Mouse (Mus musculus): ENCODE data around the gene Grin2b. TPM values are rescaled to one million over a fixed set of nuclear protein-coding genes. Genes with fewer than 3 reads are reported as not detected.

Gene Grin2b
- polyA plus RNA-seq, 1 experiment from 2014 or later = 6.1 TPM

DNA sequence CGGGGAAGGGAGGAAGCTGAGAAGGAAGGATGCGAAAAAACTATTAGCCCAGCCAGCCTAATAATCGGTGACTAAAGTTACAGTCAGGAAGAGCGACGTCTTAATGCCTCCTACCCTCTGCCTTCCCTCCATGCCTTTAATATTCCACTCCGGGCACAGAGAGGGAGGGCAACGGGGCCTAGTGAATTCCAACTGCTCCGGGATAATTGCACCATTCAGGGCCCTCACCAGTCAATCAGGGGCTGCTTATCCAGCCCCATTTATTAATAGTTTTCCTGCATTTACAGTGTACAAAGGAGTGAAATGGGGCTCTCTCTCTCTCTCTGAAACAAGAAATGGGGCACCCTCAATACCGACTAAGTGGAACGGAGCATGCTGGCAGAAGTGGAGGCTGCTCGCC, 11.2 kb downstream of the Grin2b start:
- H3K4me1 ChIP-seq = no peaks in the 10 kb centered on the region
- WGBS = 70% methylated on average over 11 of the region's 11 CpGs
- H3K27me3 ChIP-seq = no peaks in the 10 kb centered on the region
- H3K4me3 ChIP-seq = no peak overlapping the region
- no peak overlapping the region for H3K4me2 ChIP-seq
- no peak overlapping the region for H3K27ac ChIP-seq
- no peaks in the 10 kb centered on the region for H3K9me3 ChIP-seq
- no peak overlapping the region for H3K9ac ChIP-seq
- ATAC-seq (ENCODE audit: insufficient number of reproducible peaks, insufficient read depth, low FRiP score, low TSS enrichment, low read depth) = no peak
- H3K36me3 ChIP-seq = no peaks in the 10 kb centered on the region

- no peak overlapping the region for H3K4me2 ChIP-seq
Measured at GRCm38 (mm10) chr6:136153444-136153843, 19.9 kb downstream of the Grin2b start.

DNA sequence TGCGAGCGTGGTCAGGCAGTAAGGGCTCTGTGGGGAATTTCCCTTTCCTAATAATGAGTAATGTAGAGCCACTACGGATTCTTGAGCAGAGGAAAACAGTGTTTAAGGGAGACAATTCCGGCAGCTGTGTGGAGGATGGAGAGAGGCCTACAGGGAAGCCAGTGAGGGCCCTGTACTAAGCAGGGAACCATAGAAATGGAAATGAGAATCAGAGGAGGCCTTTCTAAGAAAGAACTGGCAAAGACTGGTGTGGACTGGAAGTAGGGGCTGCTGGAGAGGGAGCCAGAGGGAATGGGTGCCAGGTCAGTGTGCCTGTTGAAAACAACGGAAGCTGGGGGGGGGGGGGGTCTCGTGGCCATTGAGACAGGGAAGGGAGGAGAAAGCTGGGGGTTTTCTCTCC, 23.2 kb downstream of the Grin2b start:
- no peak for ATAC-seq (ENCODE audit: insufficient number of reproducible peaks, insufficient read depth, low FRiP score, low TSS enrichment, low read depth)
- Histone ChIP-seq H3K4me2 (no peak overlapping the region), H3K4me1 (peaks cover 18% of the 10 kb centered on the region), H3K27me3 (no peaks in the 10 kb centered on the region; the same call in 1 of the 2 replicates), H3K9me3 (no peaks in the 10 kb centered on the region), H3K27ac (peak overlapping the region; percentile 78), H3K36me3 (no peaks in the 10 kb centered on the region), H3K4me3 (no peak overlapping the region), H3K9ac (no peak overlapping the region)
- 24% methylated on average over 6 of the region's 6 CpGs for WGBS

More at GRCm38 (mm10) chr6:136153444-136153843, 19.9 kb downstream of the Grin2b start:
- peaks cover 18% of the 10 kb centered on the region for H3K4me1 ChIP-seq
- no peak overlapping the region for H3K9ac ChIP-seq
- no peaks in the 10 kb centered on the region; the same call in 1 of the 2 replicates for H3K27me3 ChIP-seq
- H3K9me3 ChIP-seq = no peaks in the 10 kb centered on the region
- no peaks in the 10 kb centered on the region for H3K36me3 ChIP-seq
- ATAC-seq (ENCODE audit: insufficient number of reproducible peaks, insufficient read depth, low FRiP score, low TSS enrichment, low read depth) = no peak
- no peak overlapping the region for H3K27ac ChIP-seq
- no peak overlapping the region for H3K4me3 ChIP-seq
- WGBS = 72% methylated on average over 9 of the region's 9 CpGs

DNA sequence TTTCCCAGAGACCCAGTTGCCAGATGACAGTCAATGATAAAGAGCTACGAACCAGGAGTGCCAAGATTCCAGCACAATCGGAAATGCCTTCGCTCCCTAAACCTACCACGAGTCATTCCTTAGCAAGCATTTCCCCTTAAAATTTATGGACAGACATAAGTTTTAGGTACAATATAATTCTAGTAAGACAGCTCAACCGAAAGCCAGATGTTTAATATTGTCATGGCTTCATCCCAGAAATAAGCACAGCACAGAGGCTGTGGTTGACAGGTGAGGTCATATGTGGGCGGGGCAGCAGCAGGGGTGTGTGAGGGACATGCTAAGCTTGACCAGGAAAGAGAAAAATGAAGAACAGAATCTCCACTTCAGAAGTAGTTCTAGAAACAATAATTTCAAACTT, 33.3 kb downstream of the Grin2b start:
- Histone ChIP-seq H3K36me3 (no peaks in the 10 kb centered on the region), H3K27ac (no peak overlapping the region), H3K4me2 (no peak overlapping the region), H3K9me3 (no peaks in the 10 kb centered on the region), H3K4me1 (no peaks in the 10 kb centered on the region), H3K27me3 (no peaks in the 10 kb centered on the region), H3K9ac (no peak overlapping the region), H3K4me3 (no peak overlapping the region)
- WGBS = 83% methylated on average over 6 of the region's 6 CpGs
- no peak for ATAC-seq (ENCODE audit: insufficient number of reproducible peaks, insufficient read depth, low FRiP score, low TSS enrichment, low read depth)

DNA sequence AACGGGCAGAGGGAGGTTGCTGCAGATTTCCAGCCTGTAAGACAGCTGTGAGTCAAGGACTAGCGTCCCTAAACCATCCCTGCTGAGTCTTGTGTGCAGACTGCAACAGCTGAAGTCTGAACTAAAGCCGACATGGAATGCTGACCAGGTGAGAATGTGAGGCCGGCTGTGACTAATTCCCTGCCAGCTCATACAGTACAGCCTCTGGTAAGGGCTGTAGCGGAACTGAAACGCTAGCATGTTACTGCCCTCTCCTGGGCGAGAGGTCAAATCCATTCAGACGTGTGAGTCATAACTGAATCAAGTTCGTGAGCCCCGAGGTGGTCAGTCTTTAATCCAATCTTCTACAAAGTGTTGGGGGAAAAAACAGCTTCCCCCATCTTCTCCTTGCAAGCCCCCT, 42.9 kb downstream of the Grin2b start:
- Histone ChIP-seq H3K4me2 (no peak overlapping the region), H3K36me3 (no peaks in the 10 kb centered on the region), H3K27me3 (no peaks in the 10 kb centered on the region), H3K9ac (no peak overlapping the region), H3K9me3 (no peaks in the 10 kb centered on the region), H3K4me3 (no peak overlapping the region), H3K4me1 (no peaks in the 10 kb centered on the region), H3K27ac (no peak overlapping the region)
- ATAC-seq (ENCODE audit: insufficient number of reproducible peaks, insufficient read depth, low FRiP score, low TSS enrichment, low read depth) = 0 out of 2 replicates have a peak, but pooled peaks have one; percentile 20
- WGBS = 25% methylated on average over 10 of the region's 10 CpGs

GRCm38 (mm10) chr6:136122593-136122992, 50.7 kb downstream of the Grin2b start:
- WGBS = 86% methylated on average over 3 of the region's 3 CpGs
- H3K4me3 ChIP-seq = no peak overlapping the region
- no peak overlapping the region for H3K27ac ChIP-seq
- no peak for ATAC-seq (ENCODE audit: insufficient number of reproducible peaks, insufficient read depth, low FRiP score, low TSS enrichment, low read depth)
- no peak overlapping the region for H3K9ac ChIP-seq
- H3K4me1 ChIP-seq = no peaks in the 10 kb centered on the region
- H3K36me3 ChIP-seq = no peaks in the 10 kb centered on the region
- no peak overlapping the region for H3K4me2 ChIP-seq
- H3K27me3 ChIP-seq = no peaks in the 10 kb centered on the region
- H3K9me3 ChIP-seq = no peaks in the 10 kb centered on the region

DNA sequence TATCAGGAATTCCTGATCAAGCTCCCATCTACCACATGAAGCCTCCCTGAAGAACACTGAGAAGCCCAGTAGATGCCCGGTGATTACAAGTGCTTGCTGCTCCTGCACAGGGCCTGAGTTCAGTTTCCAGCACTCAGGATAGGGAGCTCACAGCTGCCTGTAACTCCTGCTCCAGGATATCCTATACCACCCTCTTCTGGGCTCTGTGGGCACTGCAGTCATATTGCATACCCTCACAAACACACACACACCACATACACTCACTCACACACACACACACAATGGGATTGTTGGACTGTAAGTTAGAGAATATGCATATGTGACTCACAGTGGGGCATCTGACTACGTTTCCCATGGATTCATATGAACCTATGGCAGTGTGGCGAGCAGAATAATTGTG, 55.9 kb downstream of the Grin2b start:
- 89% methylated on average over 3 of the region's 3 CpGs for WGBS
- no peaks in the 10 kb centered on the region for H3K36me3 ChIP-seq

DNA sequence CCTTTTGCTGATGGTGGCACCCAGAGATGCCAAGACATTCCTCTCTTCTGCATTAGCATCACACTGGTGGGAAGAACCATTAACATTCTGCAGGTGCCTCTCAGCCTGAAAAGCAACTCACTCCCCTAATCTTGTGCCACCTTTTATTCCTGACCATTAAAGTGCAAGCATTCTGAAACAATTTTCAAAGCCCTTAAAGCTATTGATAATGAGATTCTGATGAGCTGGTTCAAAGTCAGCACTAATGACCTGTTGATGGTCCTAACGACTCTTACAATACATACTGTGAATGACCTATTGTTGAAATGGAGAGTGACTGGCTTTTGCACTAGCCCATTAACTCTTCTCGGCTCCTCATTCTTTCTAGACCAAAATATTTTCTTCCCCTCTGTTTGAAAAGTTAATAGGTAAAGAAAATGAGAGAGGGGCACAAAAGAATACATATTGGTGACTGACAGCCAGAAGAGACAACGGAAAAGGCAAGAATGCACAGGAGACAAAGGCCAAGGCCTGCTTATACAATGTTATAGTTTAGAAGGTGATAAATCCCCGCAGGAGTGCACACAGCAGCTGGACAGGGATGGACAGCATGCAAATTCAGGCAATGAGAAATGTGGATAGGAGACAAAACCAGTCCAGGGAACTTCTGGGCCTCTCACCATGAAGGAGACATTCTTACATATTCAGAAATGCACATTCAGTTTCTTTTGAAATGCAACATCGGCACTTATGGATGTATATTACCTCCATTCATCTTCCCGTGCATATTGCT, 59.5 kb downstream of the Grin2b start:
- no peak overlapping the region for H3K9ac ChIP-seq
- no peak overlapping the region for H3K27ac ChIP-seq
- no peaks in the 10 kb centered on the region for H3K27me3 ChIP-seq
- H3K36me3 ChIP-seq = no peaks in the 10 kb centered on the region
- no peak overlapping the region for H3K4me2 ChIP-seq
- H3K4me1 ChIP-seq = peaks cover 3% of the 10 kb centered on the region; the same call in 1 of the 2 replicates
- 72% methylated on average over 6 of the region's 6 CpGs for WGBS
- no peaks in the 10 kb centered on the region for H3K9me3 ChIP-seq
- ATAC-seq (ENCODE audit: insufficient number of reproducible peaks, insufficient read depth, low FRiP score, low TSS enrichment, low read depth) = no peak
- no peak overlapping the region for H3K4me3 ChIP-seq

More for the DNA sequence above, 55.9 kb downstream of the Grin2b start:
- H3K9me3 ChIP-seq = no peaks in the 10 kb centered on the region
- no peak overlapping the region for H3K4me3 ChIP-seq
- no peak overlapping the region for H3K27ac ChIP-seq
- ATAC-seq (ENCODE audit: insufficient number of reproducible peaks, insufficient read depth, low FRiP score, low TSS enrichment, low read depth) = no peak
- no peak overlapping the region for H3K9ac ChIP-seq
- H3K4me1 ChIP-seq = no peaks in the 10 kb centered on the region
- no peaks in the 10 kb centered on the region for H3K27me3 ChIP-seq
- H3K4me2 ChIP-seq = no peak overlapping the region

DNA sequence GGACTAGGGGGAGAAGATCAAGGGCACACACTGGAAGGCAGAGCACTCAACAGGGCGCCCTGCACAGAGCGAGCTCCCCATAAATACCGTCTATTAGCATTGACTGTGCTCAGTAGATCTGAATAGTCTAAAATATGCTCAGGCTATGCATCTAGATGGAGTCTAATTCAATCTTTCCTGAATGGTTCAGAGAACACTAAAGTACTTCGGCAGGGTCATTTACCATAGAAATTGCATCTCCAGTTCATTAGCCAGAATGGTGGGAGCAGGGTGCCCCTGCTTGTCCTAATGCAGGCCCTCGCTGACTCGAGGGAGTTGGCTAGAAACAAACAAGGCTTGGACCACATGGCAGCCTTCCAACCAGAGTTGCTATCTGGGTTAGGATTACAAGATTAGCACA, 64.1 kb downstream of the Grin2b start:
- Histone ChIP-seq H3K9me3 (no peaks in the 10 kb centered on the region), H3K27me3 (no peaks in the 10 kb centered on the region), H3K4me1 (peaks cover 3% of the 10 kb centered on the region; the same call in 1 of the 2 replicates), H3K4me3 (no peak overlapping the region), H3K4me2 (no peak overlapping the region), H3K36me3 (no peaks in the 10 kb centered on the region), H3K9ac (no peak overlapping the region), H3K27ac (no peak overlapping the region)
- WGBS = 77% methylated on average over 6 of the region's 6 CpGs
- ATAC-seq (ENCODE audit: insufficient number of reproducible peaks, insufficient read depth, low FRiP score, low TSS enrichment, low read depth) = no peak

DNA sequence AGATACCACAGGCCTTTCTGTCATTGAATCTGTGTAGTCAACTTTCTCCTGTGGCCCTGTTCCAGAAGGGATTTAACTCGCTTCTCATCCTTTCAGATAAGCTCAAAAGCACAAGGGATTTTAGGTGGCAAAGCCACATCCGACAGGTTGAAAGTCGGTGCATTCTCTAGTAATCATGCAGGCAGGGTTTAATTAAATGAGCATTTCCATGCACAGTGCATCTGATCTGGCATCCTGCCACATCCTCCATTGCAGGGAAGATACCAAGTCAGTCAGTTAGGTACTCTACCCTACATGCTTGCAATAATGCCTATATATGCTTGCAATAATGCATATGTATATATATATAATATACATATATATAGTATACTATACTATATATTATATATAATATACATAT, 64.8 kb downstream of the Grin2b start:
- Histone ChIP-seq H3K4me3 (no peak overlapping the region), H3K4me2 (no peak overlapping the region), H3K36me3 (no peaks in the 10 kb centered on the region), H3K4me1 (peaks cover 3% of the 10 kb centered on the region; the same call in 1 of the 2 replicates), H3K9me3 (no peaks in the 10 kb centered on the region), H3K9ac (no peak overlapping the region), H3K27ac (no peak overlapping the region), H3K27me3 (no peaks in the 10 kb centered on the region)
- WGBS = 81% methylated on average over 3 of the region's 3 CpGs
- ATAC-seq (ENCODE audit: insufficient number of reproducible peaks, insufficient read depth, low FRiP score, low TSS enrichment, low read depth) = no peak

- no peak overlapping the region for H3K9ac ChIP-seq
- no peak overlapping the region for H3K27ac ChIP-seq
- H3K36me3 ChIP-seq = no peaks in the 10 kb centered on the region
- WGBS = 60% methylated on average over 2 of the region's 2 CpGs
- H3K27me3 ChIP-seq = no peaks in the 10 kb centered on the region
- H3K9me3 ChIP-seq = peaks cover 6% of the 10 kb centered on the region
- no peak overlapping the region for H3K4me2 ChIP-seq
- no peak for ATAC-seq (ENCODE audit: insufficient number of reproducible peaks, insufficient read depth, low FRiP score, low TSS enrichment, low read depth)
- H3K4me3 ChIP-seq = no peak overlapping the region
- H3K4me1 ChIP-seq = peaks cover 3% of the 10 kb centered on the region; the same call in 1 of the 2 replicates
Measured at GRCm38 (mm10) chr6:136105221-136105620, 68.1 kb downstream of the Grin2b start.

DNA sequence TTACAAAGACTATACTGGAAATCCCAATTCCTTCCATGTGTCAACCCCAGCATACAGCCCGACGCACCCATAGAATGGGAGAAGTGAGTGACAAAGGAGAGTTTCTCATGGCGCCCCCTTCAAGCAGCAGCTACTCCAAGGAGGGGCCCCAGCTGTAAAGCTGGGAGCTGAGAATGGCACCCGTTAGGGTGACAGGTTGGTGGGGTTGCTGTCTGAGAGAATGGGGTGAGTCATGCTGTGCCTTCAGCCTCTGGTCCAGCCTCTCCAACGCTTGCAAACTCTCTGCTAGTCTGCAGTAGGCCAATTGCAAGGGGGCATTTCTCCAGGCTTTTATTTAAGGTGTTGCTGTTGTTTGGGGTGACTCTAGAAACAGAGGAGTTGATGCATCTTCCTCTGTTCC, 73.1 kb downstream of the Grin2b start:
- H3K36me3 ChIP-seq = no peaks in the 10 kb centered on the region
- no peak overlapping the region for H3K4me3 ChIP-seq
- no peak overlapping the region for H3K27ac ChIP-seq
- no peak overlapping the region for H3K9ac ChIP-seq
- no peaks in the 10 kb centered on the region for H3K4me1 ChIP-seq
- H3K27me3 ChIP-seq = no peaks in the 10 kb centered on the region
- ATAC-seq (ENCODE audit: insufficient number of reproducible peaks, insufficient read depth, low FRiP score, low TSS enrichment, low read depth) = no peak
- H3K9me3 ChIP-seq = peaks cover 6% of the 10 kb centered on the region
- WGBS = 80% methylated on average over 5 of the region's 5 CpGs
- H3K4me2 ChIP-seq = no peak overlapping the region

Data from embryonic facial prominence, embryonic 13.5 days (tissue).